Mouse (Mus musculus): ENCODE measurements around the gene Dkk1.

GRCm38 (mm10) chr19:30558024-30558423, 8.6 kb upstream of the Dkk1 start:
- TF ChIP-seq CTCF (IDR thresholded peaks at IDR 0.05; ENCODE audit: control insufficient read depth, insufficient read depth, insufficient replicate concordance, low read depth, low read length): no peak
- no peak for TF ChIP-seq POLR2A (IDR thresholded peaks at IDR 0.05; ENCODE audit: control insufficient read depth, low read depth, low read length)
